Mouse (Mus musculus) kidney, postnatal 25 days (tissue): ENCODE results near the gene Cby1.

Experiments
- DNase-seq, 2 experiments: peaks; one replicate each; pipeline ENCODE4 v3.0.0; 2021; ENCODE audit warnings: mixed read lengths in 2 of 2

The Cby1 gene

DNA sequence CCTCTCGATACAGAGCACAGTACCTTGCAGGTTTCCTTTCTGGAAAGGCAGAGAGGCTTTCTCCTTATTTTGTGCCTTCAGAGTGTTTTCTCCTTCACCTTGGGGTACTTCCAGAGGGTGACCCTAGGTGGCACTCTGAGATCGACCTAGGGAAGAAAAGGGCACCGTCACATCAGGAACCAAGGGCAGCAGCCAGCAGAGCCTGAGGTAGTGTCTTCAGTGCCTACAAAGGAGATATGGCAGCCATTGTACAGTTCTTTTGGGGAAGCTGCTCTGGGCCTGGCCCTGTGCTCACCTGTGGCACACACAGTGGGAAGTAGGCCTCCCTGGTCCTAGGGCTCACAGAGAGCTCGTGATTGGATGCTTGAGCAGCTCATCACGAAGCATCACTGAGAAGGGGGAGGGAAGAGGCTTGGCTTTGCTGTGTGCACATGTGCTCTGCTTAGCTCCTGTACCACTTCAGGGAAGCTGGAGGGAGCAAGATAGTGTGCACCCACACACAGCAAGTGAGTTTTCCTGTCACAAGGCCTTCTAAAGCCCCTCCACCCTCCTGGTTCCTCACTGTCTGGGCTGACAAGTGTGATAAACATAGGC is 49.3 kb downstream of the Cby1 start:
- no peak for DNase-seq

DNA sequence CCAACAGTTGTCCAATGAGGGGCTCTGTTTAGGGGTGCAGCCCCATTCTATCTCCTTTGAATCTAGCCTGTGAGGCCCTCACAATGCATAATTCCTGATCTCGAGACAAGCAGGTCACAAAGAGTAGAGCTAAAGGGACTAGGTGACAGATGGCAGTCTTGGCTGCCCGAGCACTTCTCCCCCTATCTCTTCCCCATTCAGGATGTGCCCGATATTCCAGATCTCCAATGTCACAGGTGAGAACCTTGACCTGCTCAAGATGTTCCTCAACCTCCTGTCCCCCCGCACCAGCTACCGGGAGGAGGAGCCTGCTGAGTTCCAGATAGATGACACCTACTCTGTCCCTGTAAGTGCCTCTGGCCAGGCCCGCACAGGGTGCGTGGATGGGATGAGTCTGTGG is 56.6 kb downstream of the Cby1 start:
- no peak for DNase-seq

DNA sequence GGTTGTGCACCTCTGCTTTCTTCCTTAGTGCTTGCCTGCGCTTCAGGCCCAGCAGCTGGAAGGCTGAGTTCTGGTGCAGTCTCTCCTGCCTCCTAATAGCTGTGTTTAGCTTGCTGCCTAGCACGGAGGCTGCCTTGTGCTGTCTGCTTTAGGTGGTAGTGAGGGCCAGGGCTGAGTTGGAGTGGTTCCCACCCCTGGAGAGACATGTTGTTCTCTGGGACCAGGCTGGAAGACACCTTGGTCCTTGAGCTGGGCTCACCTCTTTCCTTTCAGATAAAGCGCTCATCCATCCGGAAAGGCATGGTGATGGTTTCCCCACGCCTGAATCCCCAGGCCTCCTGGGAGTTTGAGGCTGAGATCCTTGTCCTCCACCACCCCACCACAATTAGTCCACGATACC is 57.7 kb downstream of the Cby1 start:
- DNase-seq, result no peak
